Mouse (Mus musculus) kidney, embryonic 14.5 days (tissue): Measurements from ENCODE around the gene Anks1b. TPM values are rescaled to one million over a fixed set of nuclear protein-coding genes. Genes with fewer than 3 reads are reported as not detected.
A peak's percentile ranks its signal among the peaks of the same experiment; 100 is the strongest.

Experiments
- ATAC-seq: fragments of 200-750 bp; cut with Nextera tagmentation; 2 replicates; pipeline ENCODE4 v1.8.0; 2017; ENCODE audit warnings: moderate number of reproducible peaks, mild to moderate bottlenecking, moderate TSS enrichment, moderate library complexity; ENCODE audit not compliant: low FRiP score, low TSS enrichment
- H3K27ac ChIP-seq: fragments of 300-500 bp; sonication (generic); 2 replicates; pipeline ENCODE4 v1.5.1; 2014; ENCODE audit warnings: low read depth, mild to moderate bottlenecking, low read length, moderate library complexity, mixed read lengths
- H3K27me3 ChIP-seq: fragments of 300-500 bp; sonication (generic); 2 replicates; pipeline ENCODE4 v1.6.1; 2014; ENCODE audit warnings: mild to moderate bottlenecking, low read length; ENCODE audit not compliant: control insufficient read depth, insufficient read depth
- H3K36me3 ChIP-seq: fragments of 300-500 bp; sonication (generic); 2 replicates; pipeline ENCODE4 v1.6.1; 2014; ENCODE audit warnings: low read length, mixed read lengths; ENCODE audit not compliant: control insufficient read depth, insufficient read depth
- H3K4me1 ChIP-seq: fragments of 300-500 bp; sonication (generic); 2 replicates; pipeline ENCODE4 v1.6.1; 2014; ENCODE audit warnings: low read length, mixed read lengths; ENCODE audit not compliant: control insufficient read depth, insufficient read depth
- H3K4me2 ChIP-seq: fragments of 300-500 bp; sonication (generic); replicated peaks from 2 replicates; pipeline ENCODE4 v1.6.1; 2014; ENCODE audit warnings: low read depth, mild to moderate bottlenecking, low read length
- H3K4me3 ChIP-seq: fragments of 300-500 bp; sonication (generic); 2 replicates; pipeline ENCODE4 v1.5.1; 2014; ENCODE audit warnings: mild to moderate bottlenecking, low read length
- H3K9ac ChIP-seq: fragments of 300-500 bp; sonication (generic); 2 replicates; pipeline ENCODE4 v1.6.1; 2014; ENCODE audit warnings: low read depth, mild to moderate bottlenecking, low read length, moderate library complexity
- H3K9me3 ChIP-seq: fragments of 300-500 bp; sonication (generic); 2 replicates; pipeline ENCODE4 v1.6.1; 2016; ENCODE audit warnings: low read length; ENCODE audit not compliant: control insufficient read depth
- WGBS: fragments of 180-500 bp; shearing (Covaris S2); extraction: QIAGEN DNeasy Blood & Tissue Kit; methylation state at CpG from one replicate; pipeline ENCODE4 v1.1.7; 2014; 5-methylcytosine and 5-hydroxymethylcytosine counted together
- polyA plus RNA-seq: library from polyadenylated mRNA; unstranded; fragments of >200 nt; fragmentation: Nextera tagmentation; extraction: Ambion mirVana; gene quantifications from 2 replicates; pipeline ENCODE4 v1.2.1, GENCODE M21; 2014

Anks1b gene
- polyA plus RNA-seq, 1 experiment from 2014 or later = 4.4 TPM

DNA sequence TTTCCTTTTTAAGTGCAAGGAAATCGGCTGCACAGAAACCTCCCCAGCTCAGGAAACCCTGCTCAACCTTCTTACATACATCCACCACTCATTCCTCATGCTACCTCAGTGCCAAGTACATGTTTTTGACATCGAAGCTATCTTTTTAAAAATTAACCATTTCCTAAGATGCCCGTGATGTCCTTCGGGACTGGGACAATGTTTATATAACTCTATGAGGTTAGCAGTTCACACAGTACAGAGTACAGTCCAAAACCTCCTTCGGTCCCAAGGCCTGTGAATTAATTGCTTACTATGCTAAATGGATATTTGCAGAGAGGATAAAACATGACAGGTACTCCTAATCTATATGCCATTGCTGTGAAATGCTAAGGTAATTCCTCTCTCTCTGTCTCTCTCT, 558.2 kb downstream of the Anks1b start:
- Histone ChIP-seq H3K36me3 (no peaks in the 10 kb centered on the region), H3K4me3 (no peak overlapping the region), H3K9me3 (no peaks in the 10 kb centered on the region), H3K4me2 (0 out of 2 replicates have a peak overlapping the region, but pooled peaks have one; percentile 31), H3K9ac (no peak overlapping the region), H3K27ac (no peak overlapping the region), H3K4me1 (no peaks in the 10 kb centered on the region; the same call in 1 of the 2 replicates), H3K27me3 (no peaks in the 10 kb centered on the region)
- WGBS = 29% methylated on average over 5 of the region's 5 CpGs
- peak; percentile 21; the same call in 1 of the 2 replicates for ATAC-seq

DNA sequence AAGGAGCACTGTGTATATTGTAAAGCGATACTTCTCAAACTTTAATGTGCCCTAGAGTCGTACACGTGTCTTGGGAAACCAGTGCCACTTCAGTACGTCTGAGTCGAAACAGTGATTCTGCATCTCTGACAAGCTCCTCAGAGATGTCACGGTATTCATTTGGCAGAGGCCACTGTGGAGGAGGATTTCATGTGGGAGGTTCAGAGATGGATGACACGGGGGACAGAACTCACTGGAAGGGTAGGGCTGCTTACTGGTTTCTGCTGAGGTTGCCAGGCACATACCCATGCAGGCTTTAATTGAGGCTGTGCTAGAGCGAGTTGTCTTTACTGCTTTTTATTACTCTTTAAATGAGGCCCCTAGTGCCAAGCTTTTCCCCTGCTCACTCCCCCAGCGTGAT, 558.7 kb downstream of the Anks1b start:
- 16% methylated on average over 9 of the region's 9 CpGs for WGBS
- H3K36me3 ChIP-seq = no peaks in the 10 kb centered on the region
- no peak overlapping the region for H3K27ac ChIP-seq
- H3K4me3 ChIP-seq = no peak overlapping the region
- 0 out of 2 replicates have a peak overlapping the region, but pooled peaks have one; percentile 31 for H3K4me2 ChIP-seq
- no peaks in the 10 kb centered on the region for H3K9me3 ChIP-seq
- H3K4me1 ChIP-seq = no peaks in the 10 kb centered on the region; the same call in 1 of the 2 replicates
- no peak overlapping the region for H3K9ac ChIP-seq
- peak; percentile 83 for ATAC-seq
- no peaks in the 10 kb centered on the region for H3K27me3 ChIP-seq

DNA sequence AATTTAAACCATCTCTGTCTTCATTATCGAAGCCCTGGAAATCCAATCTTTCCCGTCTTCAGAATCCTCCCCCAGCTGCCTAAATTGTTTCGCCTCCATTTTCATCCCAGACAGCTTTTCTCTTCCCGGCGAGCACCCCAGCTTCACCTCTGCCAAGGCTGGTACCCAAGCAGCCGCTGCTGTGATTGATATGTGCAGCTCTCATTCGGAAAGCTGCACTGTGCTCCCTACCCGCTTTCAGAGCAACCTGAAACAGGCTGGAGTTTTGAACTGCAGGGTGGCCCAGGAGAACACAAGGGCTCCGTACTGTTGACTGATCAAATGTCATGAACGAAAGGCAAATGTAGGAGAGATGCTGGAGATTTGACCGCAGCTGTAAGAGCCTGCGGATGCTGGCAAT, 559.2 kb downstream of the Anks1b start:
- Histone ChIP-seq H3K9ac (no peak overlapping the region), H3K27ac (no peak overlapping the region), H3K4me1 (no peaks in the 10 kb centered on the region; the same call in 1 of the 2 replicates), H3K27me3 (no peaks in the 10 kb centered on the region), H3K36me3 (no peaks in the 10 kb centered on the region), H3K4me3 (no peak overlapping the region), H3K9me3 (no peaks in the 10 kb centered on the region), H3K4me2 (peak overlapping the region; percentile 31)
- ATAC-seq = peak; percentile 48; the same call in 1 of the 2 replicates
- WGBS = 20% methylated on average over 12 of the region's 12 CpGs

DNA sequence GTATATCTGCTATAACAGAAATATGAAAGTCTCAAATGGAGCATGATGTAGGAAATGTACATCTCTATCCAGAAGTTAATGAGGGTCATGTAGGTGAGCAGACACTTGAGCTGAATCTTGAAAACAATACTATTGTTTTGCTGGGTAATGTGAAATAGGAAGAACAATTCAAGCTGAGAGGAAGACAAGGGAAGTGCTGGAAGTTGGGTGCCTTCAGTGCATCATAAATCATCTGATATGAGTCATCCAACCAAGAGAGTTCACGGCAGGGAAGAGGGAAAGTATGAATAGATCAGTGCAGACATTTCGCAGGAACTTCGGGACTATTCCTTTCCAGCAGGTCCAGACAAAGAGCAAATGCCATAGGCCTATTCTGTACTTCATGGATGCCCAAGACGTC, 567.7 kb downstream of the Anks1b start:
- no peak overlapping the region for H3K4me2 ChIP-seq
- H3K9me3 ChIP-seq = no peaks in the 10 kb centered on the region
- H3K4me1 ChIP-seq = no peaks in the 10 kb centered on the region
- no peaks in the 10 kb centered on the region for H3K36me3 ChIP-seq
- H3K4me3 ChIP-seq = no peak overlapping the region
- no peak for ATAC-seq
- no peak overlapping the region for H3K9ac ChIP-seq
- H3K27me3 ChIP-seq = no peaks in the 10 kb centered on the region
- 71% methylated on average over 4 of the region's 4 CpGs for WGBS
- no peak overlapping the region for H3K27ac ChIP-seq

DNA sequence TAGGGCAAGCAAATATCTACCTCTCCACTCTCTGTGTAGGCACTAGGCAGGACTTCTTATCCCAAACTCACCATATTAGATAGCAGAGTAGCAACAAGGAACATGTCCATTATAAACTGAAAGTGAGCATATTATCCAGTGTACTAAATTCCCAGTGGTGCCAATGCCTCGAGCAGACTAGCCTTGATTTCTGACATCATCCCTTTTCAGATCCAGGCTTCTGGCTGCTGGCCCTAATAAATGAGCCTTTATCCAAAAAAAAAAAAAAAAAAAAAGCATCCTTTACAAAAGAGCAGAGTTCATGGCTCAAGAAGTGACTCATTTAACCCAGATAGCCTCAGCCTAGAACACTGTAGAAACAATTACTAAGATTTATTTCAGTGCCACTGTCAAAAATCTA, 568.3 kb downstream of the Anks1b start:
- no peaks in the 10 kb centered on the region for H3K9me3 ChIP-seq
- no peak overlapping the region for H3K4me2 ChIP-seq
- H3K27me3 ChIP-seq = no peaks in the 10 kb centered on the region
- no peak overlapping the region for H3K27ac ChIP-seq
- no peak for ATAC-seq
- whole genome bisulfite sequencing = 59% methylated on average over 1 of the region's 1 CpGs
- no peaks in the 10 kb centered on the region for H3K4me1 ChIP-seq
- no peaks in the 10 kb centered on the region for H3K36me3 ChIP-seq
- no peak overlapping the region for H3K4me3 ChIP-seq
- no peak overlapping the region for H3K9ac ChIP-seq

DNA sequence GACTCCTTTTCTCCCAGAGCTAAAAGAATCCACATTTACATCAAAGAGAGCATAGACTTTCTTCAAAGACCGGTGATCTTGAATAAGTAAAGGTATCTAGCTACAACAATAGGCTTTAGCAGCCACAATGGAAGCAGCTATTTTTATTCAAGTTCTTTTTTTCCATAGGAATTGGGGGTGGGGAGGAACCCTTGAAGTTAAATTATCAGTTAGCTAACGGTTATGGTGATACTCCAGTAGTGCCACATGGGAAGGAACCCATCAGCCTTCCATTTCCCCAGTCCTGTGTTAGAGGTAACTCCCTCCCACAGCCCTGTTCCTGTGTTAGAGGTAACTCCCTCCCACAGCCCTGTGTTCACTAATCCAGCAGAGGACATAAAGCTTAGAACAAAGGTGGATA, 591.6 kb downstream of the Anks1b start:
- no peak overlapping the region for H3K4me3 ChIP-seq
- 86% methylated on average over 2 of the region's 2 CpGs for WGBS

DNA sequence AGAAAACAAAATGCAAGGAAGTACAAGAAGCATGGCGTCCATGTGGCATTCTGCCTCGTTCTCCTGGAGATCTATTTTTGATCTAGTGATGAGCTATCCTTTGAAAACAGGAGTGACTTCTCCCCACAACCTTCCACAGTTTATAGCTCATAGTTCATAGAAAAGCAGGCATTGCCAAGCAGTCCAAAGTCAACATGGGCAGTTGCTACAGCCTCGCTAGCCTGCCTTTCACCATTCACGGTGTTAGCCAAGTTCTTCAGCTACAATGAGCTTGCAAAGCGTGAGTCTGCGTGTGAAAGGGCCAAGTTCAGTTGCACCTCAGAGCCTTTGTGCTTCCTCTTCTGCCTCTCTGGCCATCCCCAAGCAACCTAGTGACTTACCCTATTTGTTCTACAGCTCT, 592.1 kb downstream of the Anks1b start:
- no peak overlapping the region for H3K27ac ChIP-seq
- H3K27me3 ChIP-seq = no peaks in the 10 kb centered on the region
- 90% methylated on average over 6 of the region's 6 CpGs for WGBS
- no peak overlapping the region for H3K4me2 ChIP-seq
- ATAC-seq = no peak
- no peaks in the 10 kb centered on the region for H3K36me3 ChIP-seq
- H3K9ac ChIP-seq = no peak overlapping the region
- no peak overlapping the region for H3K4me3 ChIP-seq
- H3K9me3 ChIP-seq = no peaks in the 10 kb centered on the region
- H3K4me1 ChIP-seq = no peaks in the 10 kb centered on the region

More for the DNA sequence above, 591.6 kb downstream of the Anks1b start:
- H3K4me2 ChIP-seq = no peak overlapping the region
- H3K4me1 ChIP-seq = no peaks in the 10 kb centered on the region
- no peak for ATAC-seq
- no peaks in the 10 kb centered on the region for H3K9me3 ChIP-seq
- no peak overlapping the region for H3K9ac ChIP-seq
- no peak overlapping the region for H3K27ac ChIP-seq
- no peaks in the 10 kb centered on the region for H3K27me3 ChIP-seq
- H3K36me3 ChIP-seq = no peaks in the 10 kb centered on the region

DNA sequence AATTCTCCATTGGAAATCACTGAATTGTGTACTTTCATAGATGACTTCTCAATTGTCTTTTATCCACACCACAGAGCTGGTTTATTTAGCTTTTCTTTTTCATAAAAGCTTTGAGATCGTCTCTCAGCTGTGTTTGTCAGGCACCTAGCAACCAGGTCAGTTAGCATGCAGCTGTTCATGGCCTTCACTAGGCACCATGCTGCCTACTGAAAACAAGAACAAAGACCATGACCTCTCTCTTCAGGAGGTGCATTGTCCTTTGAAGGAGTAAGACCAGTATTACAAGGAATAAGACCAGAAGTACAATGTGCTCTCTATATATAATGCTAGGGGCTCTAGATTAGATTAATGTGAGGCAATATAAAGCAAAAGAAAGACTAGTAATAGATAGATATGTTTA, 594.2 kb downstream of the Anks1b start:
- H3K4me2 ChIP-seq = no peak overlapping the region
- H3K4me1 ChIP-seq = no peaks in the 10 kb centered on the region
- no peak for ATAC-seq
- no peak overlapping the region for H3K27ac ChIP-seq
- 72% methylated on average over 1 of the region's 1 CpGs for WGBS
- no peaks in the 10 kb centered on the region for H3K9me3 ChIP-seq
- no peak overlapping the region for H3K4me3 ChIP-seq
- H3K27me3 ChIP-seq = no peaks in the 10 kb centered on the region
- H3K9ac ChIP-seq = no peak overlapping the region
- H3K36me3 ChIP-seq = no peaks in the 10 kb centered on the region

DNA sequence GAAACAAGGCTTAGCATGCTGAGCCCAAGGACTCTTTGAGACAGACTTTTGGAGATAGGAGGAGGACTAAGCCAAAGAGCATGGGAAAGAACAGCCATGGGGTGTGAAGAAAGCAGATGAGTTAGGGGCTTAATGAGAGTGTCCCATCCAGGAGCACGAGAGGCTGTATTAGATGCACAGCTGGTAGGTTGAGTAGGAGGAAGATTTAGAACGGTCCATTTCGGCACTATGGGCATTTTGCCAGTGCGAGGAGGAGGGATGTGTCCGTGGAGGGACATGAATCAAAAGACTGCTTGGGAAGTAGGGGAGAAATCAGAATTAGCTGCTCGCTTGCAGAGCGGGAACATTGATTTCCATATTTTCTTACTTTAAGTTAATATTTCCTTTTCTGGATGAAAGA, 620.1 kb downstream of the Anks1b start:
- no peak for ATAC-seq

More for the DNA sequence above, 620.1 kb downstream of the Anks1b start:
- Histone ChIP-seq H3K9me3 (no peaks in the 10 kb centered on the region), H3K27ac (no peak overlapping the region), H3K27me3 (no peaks in the 10 kb centered on the region), H3K36me3 (no peaks in the 10 kb centered on the region), H3K4me2 (no peak overlapping the region), H3K4me1 (no peaks in the 10 kb centered on the region), H3K4me3 (no peak overlapping the region), H3K9ac (no peak overlapping the region)
- WGBS = 69% methylated on average over 7 of the region's 7 CpGs
